In genomic region chr2:152092927-152093326, GRCm38 (mm10) we compare ENCODE assay signal across 8 mouse cellular contexts. TPM values are rescaled to one million over a fixed set of nuclear protein-coding genes. Genes with fewer than 3 reads are reported as not detected.
DNase-seq lines count a peak whose midpoint lies in the region; ATAC-seq and TF ChIP-seq lines count a peak whose summit lies in the region.

No protein-coding gene starts in this region.

- H3K36me3 ChIP-seq in heart, embryonic 11.5 days (ENCODE audit: control insufficient read depth, insufficient read depth, low read length) = no peaks in the 10 kb centered on the region
- H3K36me3 ChIP-seq in heart, adult 2 months (ENCODE audit: control insufficient read depth, insufficient read depth, low read length) = no peaks in the 10 kb centered on the region
- peaks cover 28% of the 10 kb centered on the region for H3K36me3 ChIP-seq in hindbrain, embryonic 12.5 days
- H3K36me3 ChIP-seq in midbrain, embryonic 10.5 days = peaks cover 5% of the 10 kb centered on the region; the same call in 1 of the 2 replicates

- no peak for TF ChIP-seq EP300 in heart, adult 2 months (IDR thresholded peaks at IDR 0.05; ENCODE audit: insufficient read depth, low read depth, low read length)

- TF ChIP-seq CTCF in heart, adult 2 months (IDR thresholded peaks at IDR 0.05) = no peak; the same call in 1 of the 2 replicates

- no peak for ATAC-seq in heart, embryonic 11.5 days (replicated peaks; ENCODE audit: insufficient number of reproducible peaks, low FRiP score, low TSS enrichment)
- ATAC-seq in hindbrain, embryonic 12.5 days (ENCODE audit: low FRiP score) = no peak
- no peak for ATAC-seq in cerebellum, adult (ENCODE audit: insufficient number of reproducible peaks, low FRiP score, low TSS enrichment)

- peak overlapping the region; percentile 46 for H3K4me3 ChIP-seq in heart, embryonic 11.5 days (ENCODE audit: low read depth, low read length)
- no peak overlapping the region for H3K4me3 ChIP-seq in heart, adult 2 months
- H3K4me3 ChIP-seq in hindbrain, embryonic 12.5 days = peak overlapping the region; percentile 23
- H3K4me3 ChIP-seq in midbrain, embryonic 10.5 days = peak overlapping the region; percentile 47

- 7% methylated on average over 40 of the region's 45 CpGs for WGBS in heart, embryonic 11.5 days (ENCODE audit: insufficient replicate concordance)
- WGBS in heart, adult 2 months = 7% methylated on average over 45 of the region's 45 CpGs
- WGBS in hindbrain, embryonic 12.5 days = 4% methylated on average over 45 of the region's 45 CpGs
- 10% methylated on average over 45 of the region's 45 CpGs for WGBS in midbrain, embryonic 10.5 days

- H3K4me2 ChIP-seq in heart, embryonic 11.5 days = peak overlapping the region; percentile 76
- peak overlapping the region; percentile 39 for H3K4me2 ChIP-seq in hindbrain, embryonic 12.5 days (replicated peaks)

- H3K27me3 ChIP-seq in heart, embryonic 11.5 days (ENCODE audit: control insufficient read depth, insufficient read depth, low read length) = peaks cover 65% of the 10 kb centered on the region
- H3K27me3 ChIP-seq in heart, adult 2 months (ENCODE audit: control insufficient read depth, insufficient read depth, low read length) = peaks cover 16% of the 10 kb centered on the region
- peaks cover 45% of the 10 kb centered on the region for H3K27me3 ChIP-seq in hindbrain, embryonic 12.5 days
- H3K27me3 ChIP-seq in midbrain, embryonic 10.5 days (ENCODE audit: low read depth, poor library complexity, severe bottlenecking) = peaks cover 88% of the 10 kb centered on the region

- H3K79me2 ChIP-seq in heart, adult 2 months (replicated peaks; ENCODE audit: control insufficient read depth, insufficient read depth, low read length) = no peaks in the 10 kb centered on the region

- H3K4me1 ChIP-seq in heart, embryonic 11.5 days (ENCODE audit: control insufficient read depth, insufficient read depth, low read length) = peaks cover 4% of the 10 kb centered on the region; the same call in 1 of the 2 replicates
- H3K4me1 ChIP-seq in heart, adult 2 months (ENCODE audit: control insufficient read depth, insufficient read depth, low read length) = no peaks in the 10 kb centered on the region
- peaks cover 63% of the 10 kb centered on the region for H3K4me1 ChIP-seq in hindbrain, embryonic 12.5 days
- H3K4me1 ChIP-seq in midbrain, embryonic 10.5 days = peaks cover 48% of the 10 kb centered on the region

- DNase-seq in heart, adult 2 months = no peak
- DNase-seq in ZHBTc4 (ENCODE audit: low read depth, low spot score) = peak; percentile 40
- DNase-seq in midbrain, embryonic 10.5 days (ENCODE audit: low spot score) = peak; percentile 54
- DNase-seq in T-cell, adult 2 months (ENCODE audit: low spot score) = no peak
- no peak for DNase-seq in c-Kit-positive CD71-positive TER-119-positive erythroid progenitor cells, embryonic 14.5 days (ENCODE audit: low spot score)

- no peaks in the 10 kb centered on the region for H3K9me3 ChIP-seq in heart, embryonic 11.5 days (replicated peaks; ENCODE audit: control insufficient read depth, low read length)
- no peaks in the 10 kb centered on the region for H3K9me3 ChIP-seq in hindbrain, embryonic 12.5 days (replicated peaks)
- H3K9me3 ChIP-seq in midbrain, embryonic 10.5 days (replicated peaks) = no peaks in the 10 kb centered on the region

- intact Hi-C loops in heart, adult 2 months (cut with DNase I) = no loop called here

- no peak overlapping the region for H3K27ac ChIP-seq in heart, embryonic 11.5 days (ENCODE audit: low read depth, low read length)
- H3K27ac ChIP-seq in heart, adult 2 months = no peak overlapping the region
- H3K27ac ChIP-seq in hindbrain, embryonic 12.5 days = peak overlapping the region; percentile 30
- no peak overlapping the region for H3K27ac ChIP-seq in midbrain, embryonic 10.5 days (replicated peaks)

- peak overlapping the region; percentile 22; the same call in 1 of the 2 replicates for H3K9ac ChIP-seq in heart, embryonic 11.5 days (ENCODE audit: low read depth, low read length)
- H3K9ac ChIP-seq in heart, adult 2 months (ENCODE audit: low read depth, low read length) = no peak overlapping the region; the same call in 1 of the 2 replicates
- H3K9ac ChIP-seq in hindbrain, embryonic 12.5 days = peak overlapping the region; percentile 29; the same call in 1 of the 2 replicates

- TF ChIP-seq POLR2A in heart, adult 2 months (IDR thresholded peaks at IDR 0.05; ENCODE audit: insufficient read depth, low read depth, low read length) = no peak

RNA-seq across cellular contexts. Expression of gene Scrt2, which starts 11.6 kb away (rescaled TPM):
- 0.06 and 0.11 TPM in 2 replicates for polyA plus RNA-seq in heart, embryonic 11.5 days (2014; fragmentation: Nextera tagmentation; extraction: Ambion mirVana)
- total RNA-seq in heart, adult 2 months (2021) = not detected
- not detected in 2 replicates for polyA plus RNA-seq in heart, adult 2 months (2012; rRNA removed)
- 26.8 and 28.3 TPM in 2 replicates for polyA plus RNA-seq in hindbrain, embryonic 12.5 days (2016; fragmentation: Nextera tagmentation; extraction: Ambion mirVana)
- 2.2 and 4.7 TPM in 2 replicates for polyA plus RNA-seq in midbrain, embryonic 10.5 days (2016; fragmentation: Nextera tagmentation; extraction: Ambion mirVana)

RNA-seq across cellular contexts. Expression of gene Srxn1, which starts 12.4 kb away (rescaled TPM):
- polyA plus RNA-seq in heart, embryonic 11.5 days (2014; fragmentation: Nextera tagmentation; extraction: Ambion mirVana) = 8.1 and 8.8 TPM in 2 replicates
- 10 to 100 TPM; 19.2 to 23.9 TPM for total RNA-seq in heart, adult 2 months (2021)
- 35.9 and 40.0 TPM in 2 replicates for polyA plus RNA-seq in heart, adult 2 months (2012; rRNA removed)
- 13.8 and 15.3 TPM in 2 replicates for polyA plus RNA-seq in hindbrain, embryonic 12.5 days (2016; fragmentation: Nextera tagmentation; extraction: Ambion mirVana)
- 14.8 and 18.5 TPM in 2 replicates for polyA plus RNA-seq in midbrain, embryonic 10.5 days (2016; fragmentation: Nextera tagmentation; extraction: Ambion mirVana)

RNA-seq across cellular contexts. Expression of gene Tcf15, which starts 50.4 kb away (rescaled TPM):
- polyA plus RNA-seq in heart, embryonic 11.5 days (2014; fragmentation: Nextera tagmentation; extraction: Ambion mirVana) = 3.2 and 3.3 TPM in 2 replicates
- 10 to 100 TPM; 26.7 to 32.1 TPM for total RNA-seq in heart, adult 2 months (2021)
- 21.2 and 25.9 TPM in 2 replicates for polyA plus RNA-seq in heart, adult 2 months (2012; rRNA removed)
- 8.8 and 9.9 TPM in 2 replicates for polyA plus RNA-seq in hindbrain, embryonic 12.5 days (2016; fragmentation: Nextera tagmentation; extraction: Ambion mirVana)
- 1.9 and 3.0 TPM in 2 replicates for polyA plus RNA-seq in midbrain, embryonic 10.5 days (2016; fragmentation: Nextera tagmentation; extraction: Ambion mirVana)

Comparison
In these comparisons a context has a peak if more than half of its experiments do, and no peak if none do; other contexts are left out.
1. DNase-seq: peak in ZHBTc4 (single experiment) and midbrain, embryonic 10.5 days (single experiment); none in heart, adult 2 months (0 of 2), T-cell, adult 2 months (single experiment) and c-Kit-positive CD71-positive TER-119-positive erythroid progenitor cells, embryonic 14.5 days (single experiment).